ENCODE assay signal across 8 mouse cellular contexts in genomic region chrX:60026654-60027053, GRCm38 (mm10). TPM values are rescaled to one million over a fixed set of nuclear protein-coding genes. Genes with fewer than 3 reads are reported as not detected.
DNase-seq lines count a peak whose midpoint lies in the region; ATAC-seq lines count a peak whose summit lies in the region.

No protein-coding gene starts in this region.

- H3K9ac ChIP-seq in hindbrain, embryonic 12.5 days = no peak overlapping the region
- H3K9ac ChIP-seq in forebrain, embryonic 14.5 days (ENCODE audit: low read length) = no peak overlapping the region

- no peak for ATAC-seq in hindbrain, embryonic 12.5 days (ENCODE audit: low FRiP score)
- no peak for ATAC-seq in forebrain, embryonic 14.5 days

- H3K36me3 ChIP-seq in hindbrain, embryonic 10.5 days = no peaks in the 10 kb centered on the region
- H3K36me3 ChIP-seq in hindbrain, embryonic 12.5 days = no peaks in the 10 kb centered on the region
- H3K36me3 ChIP-seq in forebrain, embryonic 14.5 days (ENCODE audit: control insufficient read depth, insufficient read depth, low read length) = no peaks in the 10 kb centered on the region

- H3K4me3 ChIP-seq in hindbrain, embryonic 10.5 days = no peak overlapping the region
- H3K4me3 ChIP-seq in hindbrain, embryonic 12.5 days = no peak overlapping the region
- H3K4me3 ChIP-seq in forebrain, embryonic 14.5 days (ENCODE audit: low read depth, low read length) = no peak overlapping the region

- H3K27me3 ChIP-seq in hindbrain, embryonic 10.5 days (ENCODE audit: insufficient read depth, poor library complexity, severe bottlenecking) = no peaks in the 10 kb centered on the region
- H3K27me3 ChIP-seq in hindbrain, embryonic 12.5 days = no peaks in the 10 kb centered on the region
- no peaks in the 10 kb centered on the region for H3K27me3 ChIP-seq in forebrain, embryonic 14.5 days (replicated peaks; ENCODE audit: control insufficient read depth, insufficient read depth, low read length)

- H3K4me2 ChIP-seq in hindbrain, embryonic 12.5 days (replicated peaks) = no peak overlapping the region
- no peak overlapping the region for H3K4me2 ChIP-seq in forebrain, embryonic 14.5 days (ENCODE audit: low read length)

- H3K4me1 ChIP-seq in hindbrain, embryonic 10.5 days (replicated peaks) = no peaks in the 10 kb centered on the region
- H3K4me1 ChIP-seq in hindbrain, embryonic 12.5 days = no peaks in the 10 kb centered on the region
- H3K4me1 ChIP-seq in forebrain, embryonic 14.5 days (ENCODE audit: control insufficient read depth, insufficient read depth, low read length) = no peaks in the 10 kb centered on the region

- WGBS in hindbrain, embryonic 10.5 days = 18% methylated on average over 3 of the region's 3 CpGs
- WGBS in hindbrain, embryonic 12.5 days = 19% methylated on average over 3 of the region's 3 CpGs
- 24% methylated on average over 3 of the region's 3 CpGs for WGBS in forebrain, embryonic 14.5 days

- no peak overlapping the region for H3K27ac ChIP-seq in hindbrain, embryonic 10.5 days
- no peak overlapping the region for H3K27ac ChIP-seq in hindbrain, embryonic 12.5 days
- no peak overlapping the region for H3K27ac ChIP-seq in forebrain, embryonic 14.5 days (ENCODE audit: low read depth, low read length)

- H3K9me3 ChIP-seq in hindbrain, embryonic 10.5 days = no peaks in the 10 kb centered on the region
- no peaks in the 10 kb centered on the region for H3K9me3 ChIP-seq in hindbrain, embryonic 12.5 days (replicated peaks)
- no peaks in the 10 kb centered on the region for H3K9me3 ChIP-seq in forebrain, embryonic 14.5 days (replicated peaks; ENCODE audit: control insufficient read depth, low read length)

- peak; percentile 21 for DNase-seq in hindbrain, embryonic 10.5 days (ENCODE audit: low spot score)
- DNase-seq in B cell, adult 2 months = peak; percentile 41 to 47
- DNase-seq in R1 (ENCODE audit: low read depth, low spot score) = peak; percentile 11
- peak; percentile 72 for DNase-seq in forebrain, embryonic 14.5 days (ENCODE audit: low spot score)
- peak; percentile 10 to 15 for DNase-seq in left cerebral cortex, adult 18-20 months (ENCODE audit: low spot score in 2 of 2)
- peak; percentile 0 for DNase-seq in skeletal muscle tissue, adult 2 months (ENCODE audit: low read depth, low spot score)
- no peak for DNase-seq in ovary, postnatal 36 days (ENCODE audit: low spot score)

RNA-seq across cellular contexts. Expression of gene F9, which starts 27.4 kb away (rescaled TPM):
- polyA plus RNA-seq in hindbrain, embryonic 10.5 days (2016; fragmentation: Nextera tagmentation; extraction: Ambion mirVana) = not detected in 2 replicates
- polyA plus RNA-seq in hindbrain, embryonic 12.5 days (2016; fragmentation: Nextera tagmentation; extraction: Ambion mirVana) = not detected in 2 replicates
- polyA plus RNA-seq in forebrain, embryonic 14.5 days (2014; fragmentation: Nextera tagmentation; extraction: Ambion mirVana) = not detected in 2 replicates
- under 1 TPM; 0.12 to 0.21 TPM for total RNA-seq in left cerebral cortex, adult 18-20 months (2021)
